Mouse (Mus musculus) retina, postnatal 7 days (tissue): ENCODE measurements around the gene Entpd7.

Experiments
- DNase-seq: peaks from one replicate; pipeline ENCODE4 v3.0.0-alpha.2; 2012; ENCODE audit warnings: low read depth, low spot score

The Entpd7 gene

GRCm38 (mm10) chr19:43769366-43769960 is 80.0 kb downstream of the Entpd7 start:
- no peak for DNase-seq

GRCm38 (mm10) chr19:43770584-43770983 is 81.1 kb downstream of the Entpd7 start:
- DNase-seq = no peak

- no peak for DNase-seq
Measured at GRCm38 (mm10) chr19:43771499-43771969, 82.1 kb downstream of the Entpd7 start.

- no peak for DNase-seq
Measured at GRCm38 (mm10) chr19:43772311-43772710, 82.8 kb downstream of the Entpd7 start.

GRCm38 (mm10) chr19:43775433-43775832 is 86.0 kb downstream of the Entpd7 start:
- no peak for DNase-seq

GRCm38 (mm10) chr19:43776561-43776960 is 87.1 kb downstream of the Entpd7 start:
- no peak for DNase-seq

GRCm38 (mm10) chr19:43777308-43777707 is 87.8 kb downstream of the Entpd7 start:
- DNase-seq = no peak

GRCm38 (mm10) chr19:43780391-43780790 is 90.9 kb downstream of the Entpd7 start:
- no peak for DNase-seq

GRCm38 (mm10) chr19:43781980-43782379 is 92.5 kb downstream of the Entpd7 start, which contains the start of gene Abcc2:
Gene Abcc2 (plus strand): TSS chr19:43782192.
- DNase-seq = no peak
